Mouse (Mus musculus): ENCODE measurements around the gene Dsp. TPM values are rescaled to one million over a fixed set of nuclear protein-coding genes. Genes with fewer than 3 reads are reported as not detected.

Dsp gene
- polyA plus RNA-seq, 1 experiment from 2014 or later: 0.35 TPM

DNA sequence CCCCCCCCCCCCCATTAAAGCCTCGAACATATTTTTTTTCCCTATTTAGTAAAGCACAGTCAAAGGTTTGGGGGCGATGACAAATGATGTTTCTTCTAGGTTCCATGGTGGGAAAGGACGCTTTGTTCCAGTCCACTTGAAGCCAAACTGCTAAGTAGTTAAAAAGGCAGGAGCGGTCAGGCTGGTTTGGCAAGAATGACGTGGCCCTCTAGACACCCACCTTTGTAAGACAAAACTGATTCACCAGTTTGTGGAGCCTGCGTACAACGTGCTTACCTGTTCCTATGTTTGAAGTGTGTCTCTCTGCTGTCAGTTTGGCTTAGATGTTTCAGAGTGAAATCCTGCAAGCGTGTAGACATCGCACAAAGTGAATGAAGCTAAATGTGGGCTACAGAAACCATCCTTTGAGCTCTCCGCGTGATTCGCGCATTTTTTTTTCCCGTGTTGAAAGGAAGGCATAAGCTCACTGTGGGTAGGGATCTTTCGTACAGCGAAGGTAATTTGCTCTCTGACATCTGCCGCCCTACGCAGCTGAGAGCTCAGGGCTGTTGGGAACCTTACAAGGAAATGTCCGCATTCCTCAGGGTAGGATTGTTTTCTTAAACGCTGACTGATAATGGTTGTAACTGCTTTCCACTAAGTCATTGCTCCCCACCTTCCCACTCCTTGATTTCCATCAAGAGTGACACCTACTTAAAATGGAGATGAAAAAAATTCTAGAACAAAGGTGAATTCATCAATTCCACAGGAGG lies 6.0 kb upstream of the Dsp start:
- DNase-seq (ENCODE audit: low read depth, low spot score) (no peak), ATAC-seq (no peak)
- POLR2A ChIA-PET: no interaction called here
- in situ Hi-C loops (cut with MboI; ENCODE audit: low pct_unique_long_range_greater_than_20kb): no loop called here
- no peaks in the 10 kb centered on the region for H3K27me3 ChIP-seq
- TF ChIP-seq CTCF (IDR thresholded peaks at IDR 0.05): no peak
- CTCF ChIA-PET: no interaction called here

DNA sequence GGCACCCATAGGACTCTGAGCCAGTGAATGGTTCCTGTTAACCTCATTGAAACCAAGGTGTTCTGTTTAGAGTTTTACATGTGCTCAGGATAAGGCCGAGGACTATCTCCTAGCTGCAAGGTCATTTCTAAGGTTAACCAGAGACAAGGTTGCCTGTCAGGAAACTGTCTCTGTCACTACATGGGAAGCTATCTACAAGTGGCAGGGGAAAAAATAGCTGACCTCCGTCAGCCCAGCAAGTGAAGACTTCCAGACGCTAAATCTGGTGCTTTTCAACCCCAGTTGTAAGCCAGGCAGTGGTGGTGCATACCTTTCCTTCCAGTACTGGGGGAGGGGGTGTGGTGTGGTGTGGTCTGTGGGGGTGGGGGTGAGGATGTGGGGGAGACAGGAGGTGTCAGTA lies 2.7 kb upstream of the Dsp start:
- ChIA-PET CTCF (no interaction called here), POLR2A (interaction anchor here (0.6 kb wide), 1 partner anchor 54 kb away, joined by 3 read pairs; no protein-coding TSS in a partner anchor)
- TF ChIP-seq CTCF (IDR thresholded peaks at IDR 0.05): no peak
- ATAC-seq (no peak), DNase-seq (ENCODE audit: low read depth, low spot score) (no peak)
- H3K27me3 ChIP-seq: peaks cover 4% of the 10 kb centered on the region
- in situ Hi-C loops (cut with MboI; ENCODE audit: low pct_unique_long_range_greater_than_20kb): no loop called here

DNA sequence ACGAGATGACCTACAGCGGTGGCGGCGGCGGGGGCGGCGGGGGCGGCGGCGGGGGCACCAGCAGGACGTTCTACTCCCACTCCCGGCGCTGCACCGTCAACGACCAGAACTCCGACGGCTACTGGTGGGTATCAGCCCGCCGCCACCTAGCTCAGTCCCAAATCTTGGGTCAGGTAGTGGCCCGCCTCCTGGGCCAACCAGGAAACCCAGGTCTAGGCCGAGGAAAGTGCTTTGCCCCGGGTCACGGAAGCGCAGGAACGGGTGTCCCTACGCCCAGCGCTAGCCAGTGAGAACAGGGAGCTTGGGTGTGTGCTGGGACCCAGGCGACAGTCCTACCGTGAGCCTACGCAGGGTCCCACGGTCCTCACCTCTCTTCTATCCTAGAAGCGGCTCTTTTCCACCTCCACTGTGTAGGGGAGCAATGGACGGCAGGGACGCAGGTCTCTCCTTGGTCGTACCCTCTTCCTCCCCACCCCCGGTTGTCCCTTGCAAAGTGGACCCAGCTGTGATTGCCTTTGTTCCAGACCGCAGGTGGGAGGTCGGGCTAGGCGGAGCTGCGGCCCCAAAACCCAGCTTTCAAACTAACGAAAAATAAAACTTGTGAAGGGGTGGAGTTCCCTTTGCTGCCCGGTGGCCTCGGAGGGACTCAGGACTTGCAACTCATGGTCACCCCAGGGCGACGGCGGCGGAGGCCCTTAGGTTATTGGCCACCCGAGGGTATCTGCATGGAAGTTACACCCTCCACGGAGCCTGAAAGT lies 756 bp downstream of the Dsp start:
- DNase-seq (ENCODE audit: low read depth, low spot score) (no peak), ATAC-seq (no peak)
- ChIA-PET POLR2A (no interaction called here), CTCF (no interaction called here)
- H3K27me3 ChIP-seq: peaks cover 4% of the 10 kb centered on the region
- in situ Hi-C loops (cut with MboI; ENCODE audit: low pct_unique_long_range_greater_than_20kb): no loop called here
- no peak for TF ChIP-seq CTCF (IDR thresholded peaks at IDR 0.05)

DNA sequence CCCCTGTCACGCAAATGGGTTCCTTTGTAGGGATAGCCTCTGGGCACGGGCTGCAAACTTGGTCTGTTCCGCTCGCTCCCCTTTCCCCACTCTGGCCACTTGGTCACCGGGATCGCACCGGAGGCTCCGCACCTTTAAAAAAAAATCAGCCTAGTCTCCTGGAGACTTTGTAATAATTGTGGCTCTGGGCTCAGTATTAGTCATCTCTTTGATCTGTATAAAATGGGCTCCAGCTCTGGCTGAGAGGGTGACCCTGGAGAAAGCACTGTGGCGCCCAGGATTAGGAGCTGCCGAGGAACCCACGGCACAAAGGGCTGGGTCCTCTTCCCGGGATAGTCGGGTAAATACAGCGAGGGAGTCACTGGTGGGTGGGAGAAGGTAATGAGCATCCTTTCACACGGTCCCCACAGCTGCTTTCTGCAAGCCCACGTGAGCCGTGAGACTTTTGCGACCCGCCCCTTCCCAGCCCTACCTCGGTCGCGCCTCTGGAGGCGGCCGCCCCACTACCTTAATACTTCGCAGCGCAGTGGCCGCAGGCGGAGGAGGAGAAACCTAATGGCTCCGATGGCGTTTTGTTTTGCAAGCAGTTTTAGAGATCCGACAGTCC lies 1.4 kb downstream of the Dsp start:
- DNase-seq (ENCODE audit: low read depth, low spot score): no peak
- ChIA-PET POLR2A (no interaction called here), CTCF (no interaction called here)
- H3K27me3 ChIP-seq: peaks cover 4% of the 10 kb centered on the region
- ATAC-seq: no peak
- in situ Hi-C loops (cut with MboI; ENCODE audit: low pct_unique_long_range_greater_than_20kb): no loop called here
- no peak for TF ChIP-seq CTCF (IDR thresholded peaks at IDR 0.05)

DNA sequence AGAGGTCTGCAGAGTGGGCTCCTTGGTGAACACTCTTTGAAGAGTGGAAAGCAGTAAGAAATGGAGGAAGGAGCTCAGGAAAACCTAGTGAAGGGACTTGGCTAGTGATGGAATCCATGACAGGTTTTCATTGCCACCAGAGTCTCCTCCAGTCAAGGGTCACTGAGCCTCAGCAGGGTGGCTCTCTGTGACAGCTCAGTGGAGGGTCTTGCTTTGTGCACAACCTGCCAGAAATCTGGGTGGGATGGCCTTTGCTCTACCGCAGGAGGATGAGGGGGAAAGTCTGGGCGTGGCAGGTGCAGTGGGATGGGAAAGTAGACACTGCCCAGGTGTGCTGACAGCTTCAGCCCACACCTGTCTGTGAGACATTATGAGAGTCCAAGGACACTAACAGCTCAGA lies 4.4 kb downstream of the Dsp start:
- ATAC-seq (no peak), DNase-seq (ENCODE audit: low read depth, low spot score) (no peak)
- peaks cover 4% of the 10 kb centered on the region for H3K27me3 ChIP-seq
- ChIA-PET POLR2A (no interaction called here), CTCF (no interaction called here)
- TF ChIP-seq CTCF (IDR thresholded peaks at IDR 0.05): no peak
- in situ Hi-C loops (cut with MboI; ENCODE audit: low pct_unique_long_range_greater_than_20kb): no loop called here

DNA sequence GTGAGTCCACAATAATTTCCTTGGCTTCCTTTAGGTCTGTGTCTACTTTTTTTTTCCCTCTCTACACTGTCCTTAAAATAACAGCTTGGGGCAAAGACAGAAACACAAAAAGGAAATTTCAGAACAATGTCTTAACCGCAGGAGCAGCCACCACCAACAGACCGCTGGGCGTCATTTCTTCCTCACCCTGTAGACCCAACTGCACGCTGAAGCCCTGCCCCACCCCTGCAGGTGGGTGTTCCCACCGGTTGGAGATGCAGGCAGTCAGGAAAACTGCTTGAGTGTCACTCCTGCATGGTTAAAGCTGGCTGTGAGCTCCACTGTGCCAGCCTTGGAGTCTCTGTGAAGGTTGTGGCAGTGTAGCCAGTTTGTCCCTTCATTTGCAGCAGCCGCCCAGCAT lies 6.5 kb downstream of the Dsp start:
- in situ Hi-C loops (cut with MboI; ENCODE audit: low pct_unique_long_range_greater_than_20kb): no loop called here
- ATAC-seq (no peak), DNase-seq (ENCODE audit: low read depth, low spot score) (no peak)
- CTCF ChIA-PET: no interaction called here
- no peak for TF ChIP-seq CTCF (IDR thresholded peaks at IDR 0.05)
- POLR2A ChIA-PET: no interaction called here
- H3K27me3 ChIP-seq: peaks cover 2% of the 10 kb centered on the region

DNA sequence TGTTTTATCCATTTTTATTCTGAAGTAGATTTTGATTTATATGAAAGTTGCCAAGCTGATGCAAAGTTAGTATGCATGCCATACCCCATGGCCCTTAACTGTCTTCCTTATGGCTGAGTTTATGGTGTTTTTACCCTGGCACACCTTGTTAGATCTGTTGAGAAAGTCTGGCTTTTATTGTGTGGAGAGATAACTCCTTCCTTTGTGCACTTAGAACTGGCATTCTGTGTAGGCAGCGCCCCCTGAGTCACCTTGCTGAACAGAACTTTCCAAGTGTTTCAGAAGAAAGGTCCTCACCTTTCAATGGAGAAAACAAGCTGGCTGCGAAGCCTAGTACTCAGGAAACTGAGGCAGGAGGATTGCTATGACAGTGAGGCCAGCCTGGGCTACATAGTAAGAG lies 10.9 kb downstream of the Dsp start:
- CTCF ChIA-PET: no interaction called here
- in situ Hi-C loops (cut with MboI; ENCODE audit: low pct_unique_long_range_greater_than_20kb): no loop called here
- H3K27me3 ChIP-seq: no peaks in the 10 kb centered on the region
- DNase-seq (ENCODE audit: low read depth, low spot score) (no peak), ATAC-seq (no peak)
- POLR2A ChIA-PET: interaction anchor here (0.7 kb wide), 1 partner anchor 46 kb away, joined by 3 read pairs; no protein-coding TSS in a partner anchor
- TF ChIP-seq CTCF (IDR thresholded peaks at IDR 0.05): no peak

DNA sequence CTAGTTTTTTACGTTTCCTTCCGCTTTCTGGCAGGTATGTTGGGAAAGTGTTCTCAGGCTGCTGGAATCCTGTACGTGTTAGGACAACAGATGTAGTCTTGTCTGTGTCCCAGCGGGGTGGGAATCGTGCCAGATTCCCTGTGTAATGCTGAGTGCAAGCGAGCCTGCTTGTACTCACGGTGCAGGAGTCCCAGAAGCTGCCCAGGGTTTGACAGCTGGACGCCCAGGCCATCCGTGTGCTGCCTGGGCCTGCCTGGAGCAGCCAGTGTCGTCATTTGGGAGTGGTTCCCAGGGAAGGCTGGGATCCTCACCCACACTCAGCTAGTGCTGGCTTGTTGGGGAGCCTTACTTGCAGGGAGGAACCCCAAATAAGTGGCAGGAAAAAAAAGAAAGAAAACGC lies 11.6 kb downstream of the Dsp start:
- DNase-seq (ENCODE audit: low read depth, low spot score) (no peak), ATAC-seq (no peak)
- ChIA-PET POLR2A (interaction anchor here (0.7 kb wide), 1 partner anchor 46 kb away, joined by 3 read pairs; no protein-coding TSS in a partner anchor), CTCF (no interaction called here)
- H3K27me3 ChIP-seq: no peaks in the 10 kb centered on the region
- no peak for TF ChIP-seq CTCF (IDR thresholded peaks at IDR 0.05)
- in situ Hi-C loops (cut with MboI; ENCODE audit: low pct_unique_long_range_greater_than_20kb): no loop called here

DNA sequence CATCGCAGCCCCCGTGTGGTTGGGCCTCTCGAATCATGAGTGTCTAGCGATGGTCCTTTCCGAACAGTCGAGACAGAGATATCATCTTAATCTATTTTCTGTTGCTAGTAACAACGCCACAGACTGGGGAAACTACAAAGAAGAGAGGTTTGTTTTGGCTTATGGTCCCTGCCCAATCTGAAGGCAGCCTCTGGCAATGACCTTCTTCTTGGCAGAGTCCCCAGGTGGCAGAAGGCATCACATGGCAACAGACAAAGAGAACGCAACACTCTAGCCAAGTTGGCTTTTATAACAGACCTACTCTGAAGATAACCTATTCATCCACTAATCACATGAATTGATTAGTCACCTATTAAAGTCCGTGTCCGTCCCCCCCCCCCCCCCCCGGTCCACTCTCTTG lies 13.8 kb downstream of the Dsp start:
- ChIA-PET POLR2A (no interaction called here), CTCF (no interaction called here)
- DNase-seq (ENCODE audit: low read depth, low spot score) (no peak), ATAC-seq (no peak)
- H3K27me3 ChIP-seq: no peaks in the 10 kb centered on the region
- TF ChIP-seq CTCF (IDR thresholded peaks at IDR 0.05): no peak
- in situ Hi-C loops (cut with MboI; ENCODE audit: low pct_unique_long_range_greater_than_20kb): no loop called here

DNA sequence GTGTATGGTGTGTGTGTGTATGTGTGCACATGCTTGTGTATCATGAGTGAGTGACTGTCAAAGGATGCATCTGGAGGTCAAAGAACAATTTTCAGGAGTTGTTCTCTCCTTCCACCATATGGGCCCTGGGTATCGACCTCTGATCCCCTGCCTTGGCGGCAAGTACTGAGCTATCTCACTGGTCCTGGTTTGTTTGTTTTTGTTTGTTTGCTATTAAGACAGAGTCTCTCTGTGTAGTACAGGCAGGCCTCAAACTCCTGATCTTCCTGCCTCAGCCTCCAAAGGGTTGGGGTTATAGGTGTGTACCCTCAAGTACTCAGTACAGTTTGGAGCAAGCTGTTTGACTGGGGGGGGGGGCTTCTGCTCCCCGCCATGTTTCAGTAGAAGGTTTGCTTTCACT lies 16.0 kb downstream of the Dsp start:
- CTCF ChIA-PET: no interaction called here
- no peak for ATAC-seq
- POLR2A ChIA-PET: no interaction called here
- DNase-seq (ENCODE audit: low read depth, low spot score): no peak
- TF ChIP-seq CTCF (IDR thresholded peaks at IDR 0.05): no peak
- no peaks in the 10 kb centered on the region for H3K27me3 ChIP-seq
- in situ Hi-C loops (cut with MboI; ENCODE audit: low pct_unique_long_range_greater_than_20kb): no loop called here

DNA sequence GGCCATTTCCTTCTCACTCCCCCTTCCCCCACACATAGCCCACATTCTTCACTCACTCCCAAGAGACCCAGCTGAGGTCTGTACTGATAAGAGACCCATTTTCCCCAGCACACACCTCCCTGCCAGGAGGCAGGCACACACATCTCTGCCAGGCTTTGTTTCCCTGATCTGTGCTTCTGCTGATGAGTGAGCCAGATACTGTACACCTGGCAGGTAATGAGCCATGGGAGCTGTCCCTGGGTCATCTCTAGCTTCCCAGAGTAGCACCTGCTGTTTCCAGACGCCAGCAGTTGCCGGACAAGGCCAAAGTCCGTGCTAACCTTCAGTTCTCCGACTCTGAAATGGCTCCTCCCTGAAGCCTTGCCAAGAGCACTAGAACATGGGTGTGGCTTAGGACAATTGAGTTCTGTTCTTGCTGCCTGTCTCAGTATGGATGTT lies 19.6 kb downstream of the Dsp start:
- no peak for TF ChIP-seq CTCF (IDR thresholded peaks at IDR 0.05)
- in situ Hi-C loops (cut with MboI; ENCODE audit: low pct_unique_long_range_greater_than_20kb): no loop called here
- ChIA-PET POLR2A (no interaction called here), CTCF (no interaction called here)
- ATAC-seq (no peak), DNase-seq (ENCODE audit: low read depth, low spot score) (no peak)
- H3K27me3 ChIP-seq: peaks cover 6% of the 10 kb centered on the region
